Mouse (Mus musculus) mouse trophoblast stem cell (cell line): ENCODE results near the gene Krit1.
"Not testable (repeated sequence)": the region's sequence is repeated elsewhere in the genome, so short reads cannot be mapped to it uniquely, and the experiment has no call there.

Experiments used
- in situ Hi-C, 2 experiments: fragments of 300-500 bp; cut with MseI, MboI; formaldehyde crosslinking; loops; 2 replicates in 1 of 2; 3 replicates in 1 of 2; pipeline ENCODE4 v1.15.1; 2025

Gene Krit1

GRCm38 (mm10) chr5:3802433-3803291 is at the start of gene Krit1, which contains the start of gene Ankib1:
TSS of gene Krit1 (plus strand) at chr5:3803184.
TSS of gene Ankib1 (minus strand) at chr5:3802925.
- in situ Hi-C loops, result no loop called here

GRCm38 (mm10) chr5:3771512-3771911 is 31.5 kb upstream of the Krit1 start:
- in situ Hi-C loops, result no loop called here

- in situ Hi-C loops, result no loop called here
Measured at GRCm38 (mm10) chr5:3772017-3772416, 31.0 kb upstream of the Krit1 start.

- in situ Hi-C loops, result no loop called here
Measured at GRCm38 (mm10) chr5:3782670-3783069, 20.3 kb upstream of the Krit1 start.

- in situ Hi-C loops, result no loop called here
Measured at GRCm38 (mm10) chr5:3783947-3784681, 18.9 kb upstream of the Krit1 start.

- in situ Hi-C loops, result no loop called here
Measured at GRCm38 (mm10) chr5:3784751-3785496, 18.1 kb upstream of the Krit1 start.

GRCm38 (mm10) chr5:3787548-3787947 is 15.4 kb upstream of the Krit1 start:
- in situ Hi-C loops, result no loop called here

- in situ Hi-C loops, result no loop called here
Measured at GRCm38 (mm10) chr5:3791048-3791447, 11.9 kb upstream of the Krit1 start.

- in situ Hi-C loops, result not testable (repeated sequence)
Measured at GRCm38 (mm10) chr5:3797101-3797500, 5.9 kb upstream of the Krit1 start.

- in situ Hi-C loops, result not testable (repeated sequence)
Measured at GRCm38 (mm10) chr5:3798656-3799055, 4.3 kb upstream of the Krit1 start.

GRCm38 (mm10) chr5:3800041-3800440 is 2.9 kb upstream of the Krit1 start:
- in situ Hi-C loops, result no loop called here

GRCm38 (mm10) chr5:3800881-3801280 is 2.1 kb upstream of the Krit1 start:
- in situ Hi-C loops, result no loop called here

GRCm38 (mm10) chr5:3801672-3802432 is 1.1 kb upstream of the Krit1 start:
- in situ Hi-C loops, result no loop called here

GRCm38 (mm10) chr5:3803292-3804165 is 545 bp downstream of the Krit1 start:
- in situ Hi-C loops, result no loop called here

GRCm38 (mm10) chr5:3808472-3808871 is 5.5 kb downstream of the Krit1 start:
- in situ Hi-C loops, result no loop called here

- in situ Hi-C loops, result no loop called here
Measured at GRCm38 (mm10) chr5:3834107-3834506, 31.1 kb downstream of the Krit1 start.

GRCm38 (mm10) chr5:3845026-3845425 is 42.0 kb downstream of the Krit1 start, which contains the start of gene Lrrd1:
TSS of gene Lrrd1 (plus strand) at chr5:3845173.
- in situ Hi-C loops, result no loop called here

GRCm38 (mm10) chr5:3870161-3870560 is 67.2 kb downstream of the Krit1 start:
- in situ Hi-C loops, result no loop called here

GRCm38 (mm10) chr5:3872348-3872747 is 69.4 kb downstream of the Krit1 start:
- in situ Hi-C loops, result no loop called here

- in situ Hi-C loops, result no loop called here
Measured at GRCm38 (mm10) chr5:3873485-3873884, 70.5 kb downstream of the Krit1 start.
